Mouse (Mus musculus) cortical plate, adult 2 months (tissue): ENCODE measurements around the gene Hoxc6.

Experiments used
- CTCF ChIP-seq: fragments of 200-500 bp; IDR thresholded peaks from 2 replicates; pipeline ENCODE4 v1.5.1; 2011; ENCODE audit warnings: mild to moderate bottlenecking, control low read depth, low read length; ENCODE audit not compliant: insufficient read depth; ENCODE audit errors: extremely low read depth
- POLR2A ChIP-seq: fragments of 200-500 bp; IDR thresholded peaks from 2 replicates; pipeline ENCODE4 v1.6.1; 2011; ENCODE audit warnings: mild to moderate bottlenecking, low read length, control low read depth; ENCODE audit not compliant: insufficient read depth; ENCODE audit errors: extremely low read depth

DNA sequence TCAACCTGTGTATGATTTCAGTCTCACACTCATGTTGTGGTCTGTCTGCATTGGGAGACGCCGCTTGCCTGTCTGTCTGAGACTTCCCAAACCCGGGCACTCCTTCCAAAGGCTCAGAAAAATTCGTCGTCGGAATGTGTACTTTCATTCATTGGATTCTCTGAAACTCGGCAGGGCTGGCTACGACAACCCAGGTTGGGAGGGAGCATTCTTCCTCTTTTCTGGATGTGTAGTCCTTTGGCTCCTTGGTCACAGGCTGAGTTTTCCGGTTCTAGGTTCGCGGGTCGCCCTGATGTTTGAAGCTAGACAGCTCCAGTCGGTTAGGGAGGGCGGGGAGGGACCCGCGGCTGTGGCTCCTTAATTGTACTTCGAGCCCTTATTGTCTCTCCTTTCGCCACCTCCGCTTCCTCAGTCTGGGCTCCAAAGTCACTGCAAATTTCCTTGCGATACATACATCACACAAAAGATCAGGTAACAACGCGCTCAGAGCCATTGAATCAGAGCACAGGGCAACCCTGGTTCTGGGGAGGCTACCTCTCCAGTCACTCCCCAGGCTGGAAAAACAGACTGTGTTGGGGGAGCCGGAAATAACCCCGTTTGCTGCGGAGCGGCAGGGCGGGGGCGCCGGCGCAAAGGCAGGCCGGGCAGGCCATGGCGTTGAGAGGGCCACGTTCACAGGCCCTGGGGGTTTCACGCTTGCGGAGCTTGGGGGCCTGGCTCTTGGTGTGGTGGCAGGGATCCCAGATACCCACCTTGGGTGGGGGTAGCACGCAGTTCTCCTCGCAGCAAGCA, 21.2 kb upstream of the Hoxc6 start:
- TF ChIP-seq CTCF: no peak
- TF ChIP-seq POLR2A: no peak
